Mouse (Mus musculus): ENCODE data around the gene Gstp3.

DNA sequence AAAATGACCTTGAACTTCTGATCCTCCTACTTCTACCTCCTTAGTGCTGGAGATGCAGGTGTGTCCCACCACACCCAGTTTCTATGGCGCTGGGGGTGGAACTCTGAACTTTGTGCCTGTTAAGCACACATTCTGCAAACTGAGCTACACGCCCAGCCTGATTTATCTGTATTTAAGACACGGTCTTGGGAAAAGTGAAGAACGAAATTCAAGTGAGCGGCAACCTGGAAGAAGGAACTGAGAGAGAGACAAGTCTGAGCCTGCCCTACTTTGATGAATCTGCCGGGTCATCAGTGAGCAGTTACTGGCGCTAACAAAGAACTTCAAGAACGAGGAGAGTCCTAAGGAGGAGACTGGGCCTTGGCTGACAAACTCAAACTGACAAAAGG, 12.5 kb downstream of the Gstp3 start:
- TF ChIP-seq CTCF (IDR thresholded peaks at IDR 0.05; ENCODE audit: borderline replicate concordance, control insufficient read depth, extremely low read depth, insufficient read depth, low read length, poor library complexity) (no peak), POLR2A (IDR thresholded peaks at IDR 0.05; ENCODE audit: control insufficient read depth, extremely low read depth, insufficient read depth, low read length, poor library complexity) (no peak)

Data from thymus, adult 2 months (tissue).